Mouse (Mus musculus): ENCODE data around the gene Klhl24. TPM values are rescaled to one million over a fixed set of nuclear protein-coding genes. Genes with fewer than 3 reads are reported as not detected.
"Not testable (repeated sequence)": the region's sequence is repeated elsewhere in the genome, so short reads cannot be mapped to it uniquely, and the experiment has no call there.

Klhl24 gene
- polyA plus RNA-seq, 1 experiment from 2014 or later = 51.7 TPM

DNA sequence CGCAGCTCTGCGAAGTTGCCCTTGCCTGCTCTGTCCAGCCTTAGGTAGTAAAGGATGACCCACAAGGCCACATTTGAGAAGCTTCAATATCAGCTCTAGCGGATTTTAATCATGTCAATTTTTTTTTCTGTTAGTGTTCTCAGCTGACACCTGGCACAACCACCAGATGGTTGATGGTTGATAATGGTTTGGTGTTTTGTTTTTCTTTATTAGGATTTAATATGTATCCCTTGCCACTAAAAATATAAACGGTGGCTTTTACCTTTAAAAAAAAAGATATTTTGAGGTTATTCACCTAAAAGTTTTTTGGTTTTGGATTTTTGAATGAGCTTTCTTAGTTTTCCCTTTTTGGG, 1.0 kb downstream of the Klhl24 start:
- ATAC-seq (ENCODE audit: low read depth) = no peak
- Histone ChIP-seq H3K9me3 (peaks cover 3% of the 10 kb centered on the region), H3K4me3 (peak overlapping the region; percentile 88), H3K9ac (peak overlapping the region; percentile 99), H3K27me3 (no peaks in the 10 kb centered on the region), H3K4me1 (replicated peaks) (peaks cover 17% of the 10 kb centered on the region), H3K36me3 (peaks cover 17% of the 10 kb centered on the region), H3K4me2 (peak overlapping the region; percentile 62), H3K27ac (replicated peaks) (peak overlapping the region; percentile 99)
- 6% methylated on average over 4 of the region's 4 CpGs for WGBS

GRCm38 (mm10) chr16:20098866-20099629, 1.7 kb downstream of the Klhl24 start:
- peak overlapping the region; percentile 88 for H3K4me3 ChIP-seq
- peaks cover 24% of the 10 kb centered on the region for H3K36me3 ChIP-seq
- H3K4me2 ChIP-seq = peak overlapping the region; percentile 62
- H3K27me3 ChIP-seq = no peaks in the 10 kb centered on the region
- WGBS = 95% methylated on average over 6 of the region's 6 CpGs
- H3K9me3 ChIP-seq = peaks cover 10% of the 10 kb centered on the region
- peaks cover 17% of the 10 kb centered on the region for H3K4me1 ChIP-seq (replicated peaks)
- H3K27ac ChIP-seq (replicated peaks) = no peak overlapping the region
- no peak overlapping the region for H3K9ac ChIP-seq
- no peak for ATAC-seq (ENCODE audit: low read depth)

DNA sequence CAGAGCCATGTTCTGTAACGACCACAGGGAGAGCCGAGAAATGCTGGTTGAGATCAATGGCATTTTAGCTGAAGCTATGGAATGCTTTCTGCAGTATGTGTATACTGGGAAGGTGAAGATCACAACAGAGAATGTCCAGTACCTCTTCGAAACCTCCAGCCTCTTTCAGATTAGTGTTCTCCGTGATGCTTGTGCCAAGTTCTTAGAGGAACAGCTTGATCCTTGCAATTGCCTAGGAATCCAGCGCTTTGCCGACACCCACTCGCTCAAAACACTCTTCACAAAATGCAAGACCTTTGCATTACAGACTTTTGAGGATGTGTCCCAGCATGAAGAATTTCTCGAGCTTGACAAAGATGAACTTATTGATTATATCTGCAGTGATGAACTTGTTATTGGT, 9.7 kb downstream of the Klhl24 start:
- Histone ChIP-seq H3K27me3 (no peaks in the 10 kb centered on the region), H3K9me3 (peaks cover 13% of the 10 kb centered on the region), H3K36me3 (peaks cover 86% of the 10 kb centered on the region), H3K9ac (no peak overlapping the region), H3K4me2 (no peak overlapping the region), H3K4me1 (replicated peaks) (peaks cover 24% of the 10 kb centered on the region), H3K4me3 (no peak overlapping the region), H3K27ac (replicated peaks) (no peak overlapping the region)
- no peak for ATAC-seq (ENCODE audit: low read depth)
- WGBS = 96% methylated on average over 8 of the region's 8 CpGs

GRCm38 (mm10) chr16:20108961-20109360, 11.6 kb downstream of the Klhl24 start:
- WGBS = 96% methylated on average over 6 of the region's 6 CpGs
- Histone ChIP-seq H3K27me3 (no peaks in the 10 kb centered on the region), H3K4me2 (no peak overlapping the region), H3K9ac (no peak overlapping the region), H3K4me1 (replicated peaks) (peaks cover 26% of the 10 kb centered on the region), H3K9me3 (peaks cover 3% of the 10 kb centered on the region), H3K4me3 (no peak overlapping the region), H3K27ac (replicated peaks) (no peak overlapping the region), H3K36me3 (peaks cover 84% of the 10 kb centered on the region)
- no peak for ATAC-seq (ENCODE audit: low read depth)

DNA sequence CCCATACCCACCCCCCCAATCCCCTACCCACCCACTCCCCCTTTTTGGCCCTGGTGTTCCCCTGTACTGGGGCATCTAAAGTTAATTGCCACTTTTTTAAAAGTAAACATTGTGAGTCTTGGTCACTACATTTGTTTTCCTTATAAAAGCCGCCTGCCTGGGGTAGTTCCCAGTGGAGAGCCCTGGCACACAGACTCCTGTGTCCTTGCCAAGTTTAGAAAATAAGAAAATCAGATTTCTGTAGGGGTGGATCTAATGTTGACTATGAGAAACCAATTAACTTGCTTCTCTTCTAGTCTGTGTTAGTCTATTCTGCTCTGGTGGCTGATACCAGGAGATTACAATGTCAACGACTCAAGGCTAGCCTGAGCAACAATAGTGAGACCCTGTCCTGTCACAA, 15.3 kb downstream of the Klhl24 start:
- H3K27ac ChIP-seq (replicated peaks) = no peak overlapping the region
- H3K27me3 ChIP-seq = no peaks in the 10 kb centered on the region
- no peak for ATAC-seq (ENCODE audit: low read depth)
- 84% methylated on average over 2 of the region's 2 CpGs for WGBS
- no peaks in the 10 kb centered on the region for H3K9me3 ChIP-seq
- H3K9ac ChIP-seq = no peak overlapping the region
- H3K4me2 ChIP-seq = no peak overlapping the region
- peaks cover 82% of the 10 kb centered on the region for H3K36me3 ChIP-seq
- no peak overlapping the region for H3K4me3 ChIP-seq
- peaks cover 26% of the 10 kb centered on the region for H3K4me1 ChIP-seq (replicated peaks)

DNA sequence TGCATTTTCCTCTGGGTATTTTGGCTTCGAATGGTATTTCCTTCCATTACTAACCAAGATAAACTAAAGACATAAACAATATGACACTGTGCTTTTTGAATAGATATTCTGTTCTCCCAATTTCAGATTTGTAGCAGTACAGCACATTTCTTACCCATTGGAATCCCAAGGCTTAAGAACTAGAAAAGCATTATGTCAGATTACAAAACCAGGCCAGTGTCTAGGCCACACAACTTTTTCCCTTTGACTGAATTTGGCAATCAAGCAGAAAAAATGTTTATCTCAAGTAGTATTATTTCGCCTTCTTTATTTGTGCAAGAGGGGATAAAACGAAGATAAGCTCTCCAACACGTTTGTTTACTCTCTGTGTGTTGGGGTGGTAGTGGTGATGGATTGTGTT, 18.7 kb downstream of the Klhl24 start:
- Histone ChIP-seq H3K27me3 (no peaks in the 10 kb centered on the region), H3K4me2 (no peak overlapping the region), H3K9me3 (no peaks in the 10 kb centered on the region), H3K36me3 (peaks cover 77% of the 10 kb centered on the region), H3K9ac (no peak overlapping the region), H3K27ac (replicated peaks) (no peak overlapping the region), H3K4me3 (no peak overlapping the region), H3K4me1 (replicated peaks) (peaks cover 12% of the 10 kb centered on the region)
- 93% methylated on average over 4 of the region's 4 CpGs for WGBS
- no peak for ATAC-seq (ENCODE audit: low read depth)

DNA sequence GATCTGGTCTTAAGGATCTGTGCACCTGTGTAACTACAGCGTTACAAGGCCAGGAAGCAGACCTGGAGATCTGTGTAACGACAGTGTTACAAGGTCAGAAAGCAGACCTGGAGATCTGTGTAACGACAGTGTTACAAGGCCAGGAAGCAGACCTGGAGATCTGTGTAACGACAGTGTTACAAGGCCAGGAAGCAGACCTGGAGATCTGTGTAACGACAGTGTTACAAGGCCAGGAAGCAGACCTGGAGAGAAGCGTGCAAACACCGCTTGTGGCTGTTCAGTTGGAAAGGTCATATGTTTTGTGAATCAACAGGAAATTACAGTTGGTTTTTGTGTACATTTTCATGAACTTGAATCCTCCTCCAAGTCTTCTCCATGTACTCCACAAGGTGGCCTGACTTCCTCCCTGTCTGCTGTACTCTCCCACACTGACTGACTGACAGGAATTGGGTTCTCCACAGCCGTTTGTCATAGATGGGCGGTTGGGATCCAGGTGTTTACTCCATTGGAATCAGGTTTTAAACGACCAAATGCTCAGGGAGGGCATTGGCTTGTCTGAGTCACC, 29.1 kb downstream of the Klhl24 start:
- H3K27ac ChIP-seq (replicated peaks); H3K9ac ChIP-seq; H3K4me1 ChIP-seq (replicated peaks); H3K4me3 ChIP-seq; ATAC-seq (ENCODE audit: low read depth); H3K9me3 ChIP-seq; H3K4me2 ChIP-seq; H3K27me3 ChIP-seq: not testable (repeated sequence)
- WGBS = 89% methylated on average over 10 of the region's 10 CpGs
- peaks cover 49% of the 10 kb centered on the region for H3K36me3 ChIP-seq

GRCm38 (mm10) chr16:20130397-20130796, 33.1 kb downstream of the Klhl24 start:
- peaks cover 19% of the 10 kb centered on the region for H3K36me3 ChIP-seq
- H3K27ac ChIP-seq (replicated peaks) = no peak overlapping the region
- no peaks in the 10 kb centered on the region for H3K27me3 ChIP-seq
- no peak overlapping the region for H3K9ac ChIP-seq
- no peaks in the 10 kb centered on the region for H3K4me1 ChIP-seq (replicated peaks)
- H3K4me3 ChIP-seq = no peak overlapping the region
- H3K4me2 ChIP-seq = no peak overlapping the region
- no peaks in the 10 kb centered on the region for H3K9me3 ChIP-seq
- ATAC-seq (ENCODE audit: low read depth) = no peak
- 63% methylated on average over 2 of the region's 2 CpGs for WGBS

GRCm38 (mm10) chr16:20140772-20141531, 43.6 kb downstream of the Klhl24 start, which contains the start of gene Yeats2:
Gene Yeats2 (plus strand): TSS chr16:20141063.
- Histone ChIP-seq H3K4me3 (peak within 1 kb of the TSS; percentile 73), H3K27me3 (no peaks in the 10 kb centered on the region), H3K4me2 (peak within 1 kb of the TSS; percentile 67), H3K36me3 (0 out of 2 replicates have a peak, but pooled peaks cover 7% of the 10 kb centered on the region), H3K9ac (peak within 1 kb of the TSS; percentile 86), H3K9me3 (no peaks in the 10 kb centered on the region), H3K4me1 (replicated peaks) (peaks cover 22% of the 10 kb centered on the region), H3K27ac (replicated peaks) (peak within 1 kb of the TSS; percentile 97)
- peak; percentile 97 for ATAC-seq (ENCODE audit: low read depth)
- WGBS = under 1% methylated on average over 87 of the region's 92 CpGs

- Histone ChIP-seq H3K4me2 (no peak overlapping the region), H3K9ac (no peak overlapping the region), H3K4me3 (no peak overlapping the region), H3K27me3 (no peaks in the 10 kb centered on the region), H3K36me3 (0 out of 2 replicates have a peak, but pooled peaks cover 7% of the 10 kb centered on the region), H3K27ac (replicated peaks) (no peak overlapping the region), H3K9me3 (no peaks in the 10 kb centered on the region), H3K4me1 (replicated peaks) (peaks cover 22% of the 10 kb centered on the region)
- WGBS = 94% methylated on average over 3 of the region's 3 CpGs
- no peak for ATAC-seq (ENCODE audit: low read depth)
Measured at GRCm38 (mm10) chr16:20144568-20144967, 47.2 kb downstream of the Klhl24 start.

DNA sequence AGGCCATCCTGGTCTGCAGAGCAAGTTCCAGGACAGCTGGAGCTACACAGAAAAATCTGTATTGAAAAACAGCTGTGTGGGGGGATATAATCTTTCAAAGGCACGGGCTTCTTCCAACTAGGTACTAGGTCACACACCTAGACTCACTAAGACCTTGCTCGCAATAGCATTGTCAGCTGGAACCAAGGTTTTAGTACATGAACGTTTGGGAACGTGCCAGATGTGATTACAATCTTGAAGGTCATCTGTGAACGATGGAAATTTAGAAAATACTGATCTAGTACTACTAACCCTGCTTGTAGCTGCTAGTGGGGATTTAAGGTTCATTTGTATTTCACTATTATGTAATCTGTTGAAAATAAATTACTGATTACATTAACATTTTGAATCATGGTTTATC, 54.6 kb downstream of the Klhl24 start:
- no peak overlapping the region for H3K4me3 ChIP-seq
- 88% methylated on average over 5 of the region's 5 CpGs for WGBS
- no peak overlapping the region for H3K4me2 ChIP-seq

DNA sequence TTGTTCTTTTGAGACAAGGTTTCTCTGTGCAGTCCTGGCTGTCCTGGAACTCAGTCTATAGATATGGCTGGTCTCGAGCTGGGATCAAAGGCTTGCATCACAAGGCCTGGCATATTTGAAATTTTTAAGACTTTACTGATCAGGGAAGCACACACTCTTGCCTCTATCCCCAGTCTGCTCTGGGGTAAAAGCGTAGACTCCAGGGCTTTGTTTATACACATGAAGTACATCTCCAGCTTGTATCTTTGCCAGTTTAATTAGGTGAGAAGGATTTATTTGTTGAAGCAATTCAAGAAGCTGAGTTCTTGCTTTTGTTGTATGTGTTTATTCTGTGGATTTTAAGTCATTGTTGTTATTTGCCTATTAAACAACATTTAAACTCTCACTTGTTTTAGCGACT, 56.4 kb downstream of the Klhl24 start:
- Histone ChIP-seq H3K36me3 (peaks cover 59% of the 10 kb centered on the region), H3K27me3 (no peaks in the 10 kb centered on the region), H3K9ac (no peak overlapping the region), H3K4me1 (replicated peaks) (no peaks in the 10 kb centered on the region), H3K4me2 (no peak overlapping the region), H3K27ac (replicated peaks) (no peak overlapping the region), H3K9me3 (no peaks in the 10 kb centered on the region), H3K4me3 (no peak overlapping the region)
- no peak for ATAC-seq (ENCODE audit: low read depth)
- WGBS = 83% methylated on average over 3 of the region's 3 CpGs

More for the DNA sequence above, 54.6 kb downstream of the Klhl24 start:
- Histone ChIP-seq H3K36me3 (peaks cover 45% of the 10 kb centered on the region), H3K9ac (no peak overlapping the region), H3K27ac (replicated peaks) (no peak overlapping the region), H3K9me3 (no peaks in the 10 kb centered on the region), H3K4me1 (replicated peaks) (no peaks in the 10 kb centered on the region), H3K27me3 (no peaks in the 10 kb centered on the region)
- no peak for ATAC-seq (ENCODE audit: low read depth)

All from neural tube, embryonic 13.5 days (tissue).